Mouse (Mus musculus): ENCODE data around the gene Clip3. TPM values are rescaled to one million over a fixed set of nuclear protein-coding genes. Genes with fewer than 3 reads are reported as not detected.

Clip3 gene
- polyA plus RNA-seq, 2 experiments, result 0.86 to 1.0 TPM

GRCm38 (mm10) chr7:30265935-30266334 is 25.6 kb upstream of the Clip3 start:
- H3K9ac ChIP-seq (replicated peaks), result no peak overlapping the region
- no peaks in the 10 kb centered on the region for H3K27me3 ChIP-seq (ENCODE audit: control insufficient read depth, insufficient read depth, low read length)
- no peak overlapping the region for H3K4me3 ChIP-seq (ENCODE audit: insufficient read depth in 1 of 2, low read depth in 2 of 2, low read length in 2 of 2)
- DNase-seq (ENCODE audit: low read depth in 3 of 3, low spot score in 3 of 3) (no peak), ATAC-seq (ENCODE audit: insufficient read depth) (no peak)
- H3K4me2 ChIP-seq (ENCODE audit: low read depth), result no peak overlapping the region
- peaks cover 9% of the 10 kb centered on the region for H3K36me3 ChIP-seq (replicated peaks; ENCODE audit: control insufficient read depth, insufficient read depth, low read depth)
- no peaks in the 10 kb centered on the region for H3K4me1 ChIP-seq (replicated peaks; ENCODE audit: control insufficient read depth in 2 of 2, insufficient read depth in 2 of 2, low read length in 1 of 2)
- H3K27ac ChIP-seq, result no peak overlapping the region
- TF ChIP-seq EP300 (IDR thresholded peaks at IDR 0.05; ENCODE audit: low read depth), result no peak
- no peak for TF ChIP-seq CTCF (IDR thresholded peaks at IDR 0.05; ENCODE audit: low read depth)
- no peaks in the 10 kb centered on the region for H3K9me3 ChIP-seq (ENCODE audit: control insufficient read depth, low read length)
- 77% methylated on average over 7 of the region's 7 CpGs for WGBS (ENCODE audit: insufficient replicate concordance)

DNA sequence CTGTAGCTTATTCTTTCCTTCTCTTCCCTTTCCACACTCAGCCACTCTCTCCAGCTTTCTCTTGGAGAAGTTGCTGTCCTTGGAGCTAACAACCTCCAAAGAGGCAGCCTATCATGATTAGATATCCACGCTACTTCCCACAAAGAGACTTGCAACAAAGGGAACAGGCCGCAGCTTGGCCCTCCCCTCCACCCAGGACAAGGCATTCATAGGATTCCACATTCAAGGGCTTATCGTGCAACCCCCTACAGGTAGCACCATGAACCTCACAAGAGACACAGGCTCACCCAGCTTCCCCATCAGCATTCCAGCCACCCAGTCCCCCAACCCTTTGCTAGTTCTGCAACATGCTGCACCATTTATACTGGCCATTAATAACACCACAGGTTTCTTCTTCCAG is 24.7 kb upstream of the Clip3 start:
- no peak overlapping the region for H3K4me2 ChIP-seq (ENCODE audit: low read depth)
- WGBS (ENCODE audit: insufficient replicate concordance), result 81% methylated on average over 3 of the region's 3 CpGs
- peaks cover 9% of the 10 kb centered on the region for H3K36me3 ChIP-seq (replicated peaks; ENCODE audit: control insufficient read depth, insufficient read depth, low read depth)
- H3K9me3 ChIP-seq (ENCODE audit: control insufficient read depth, low read length), result no peaks in the 10 kb centered on the region
- H3K9ac ChIP-seq (replicated peaks), result no peak overlapping the region
- H3K4me1 ChIP-seq (replicated peaks; ENCODE audit: control insufficient read depth in 2 of 2, insufficient read depth in 2 of 2, low read length in 1 of 2), result no peaks in the 10 kb centered on the region
- H3K27me3 ChIP-seq (ENCODE audit: control insufficient read depth, insufficient read depth, low read length), result no peaks in the 10 kb centered on the region
- no peak for DNase-seq (ENCODE audit: low read depth in 3 of 3, low spot score in 3 of 3)
- H3K27ac ChIP-seq, result no peak overlapping the region
- TF ChIP-seq EP300 (IDR thresholded peaks at IDR 0.05; ENCODE audit: low read depth) (no peak), CTCF (IDR thresholded peaks at IDR 0.05; ENCODE audit: low read depth) (no peak)
- ATAC-seq (ENCODE audit: insufficient read depth), result no peak
- H3K4me3 ChIP-seq (ENCODE audit: insufficient read depth in 1 of 2, low read depth in 2 of 2, low read length in 2 of 2), result no peak overlapping the region

- 79% methylated on average over 4 of the region's 4 CpGs for WGBS (ENCODE audit: insufficient replicate concordance)
- Histone ChIP-seq H3K9me3 (ENCODE audit: control insufficient read depth, low read length) (no peaks in the 10 kb centered on the region), H3K27me3 (ENCODE audit: control insufficient read depth, insufficient read depth, low read length) (no peaks in the 10 kb centered on the region), H3K4me3 (ENCODE audit: insufficient read depth in 1 of 2, low read depth in 2 of 2, low read length in 2 of 2) (no peak overlapping the region), H3K36me3 (replicated peaks; ENCODE audit: control insufficient read depth, insufficient read depth, low read depth) (peaks cover 4% of the 10 kb centered on the region), H3K27ac (no peak overlapping the region), H3K4me2 (ENCODE audit: low read depth) (no peak overlapping the region), H3K9ac (replicated peaks) (no peak overlapping the region), H3K4me1 (replicated peaks; ENCODE audit: control insufficient read depth in 2 of 2, insufficient read depth in 2 of 2, low read length in 1 of 2) (no peaks in the 10 kb centered on the region)
- ATAC-seq (ENCODE audit: insufficient read depth) (no peak), DNase-seq (ENCODE audit: low read depth in 3 of 3, low spot score in 3 of 3) (no peak)
- TF ChIP-seq EP300 (IDR thresholded peaks at IDR 0.05; ENCODE audit: low read depth) (no peak), CTCF (IDR thresholded peaks at IDR 0.05; ENCODE audit: low read depth) (no peak)
Observed at GRCm38 (mm10) chr7:30269641-30270040, 21.9 kb upstream of the Clip3 start.

DNA sequence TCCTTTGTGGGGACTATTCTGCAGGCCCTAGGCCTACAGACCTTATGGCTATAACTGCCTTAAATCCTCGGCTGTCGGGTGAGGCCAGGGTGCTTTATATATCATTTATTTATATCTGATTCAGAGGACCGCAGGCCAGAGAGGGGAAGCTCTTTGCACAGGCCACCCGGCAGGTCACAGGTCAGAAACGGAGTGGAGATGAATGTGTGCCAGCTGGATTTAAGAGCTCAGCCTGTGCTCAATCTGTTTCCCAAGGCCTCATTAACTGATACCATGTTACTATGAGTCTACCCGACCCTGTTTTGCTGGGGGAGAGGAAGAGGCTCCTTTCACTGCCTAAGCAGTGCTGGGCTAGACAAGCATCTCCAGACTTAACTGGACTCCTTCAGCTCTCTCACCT is 17.1 kb upstream of the Clip3 start:
- no peaks in the 10 kb centered on the region for H3K27me3 ChIP-seq (ENCODE audit: control insufficient read depth, insufficient read depth, low read length)
- TF ChIP-seq EP300 (IDR thresholded peaks at IDR 0.05; ENCODE audit: low read depth) (no peak), CTCF (IDR thresholded peaks at IDR 0.05; ENCODE audit: low read depth) (no peak)
- H3K27ac ChIP-seq, result no peak overlapping the region
- H3K4me2 ChIP-seq (ENCODE audit: low read depth), result no peak overlapping the region
- H3K4me3 ChIP-seq (ENCODE audit: insufficient read depth in 1 of 2, low read depth in 2 of 2, low read length in 2 of 2), result no peak overlapping the region
- H3K36me3 ChIP-seq (replicated peaks; ENCODE audit: control insufficient read depth, insufficient read depth, low read depth), result no peaks in the 10 kb centered on the region; the same call in 1 of the 2 replicates
- 74% methylated on average over 6 of the region's 6 CpGs for WGBS (ENCODE audit: insufficient replicate concordance)
- no peak overlapping the region for H3K9ac ChIP-seq (replicated peaks)
- H3K4me1 ChIP-seq (replicated peaks; ENCODE audit: control insufficient read depth in 2 of 2, insufficient read depth in 2 of 2, low read length in 1 of 2), result 0 out of 4 replicates have a peak, but pooled peaks cover 2% of the 10 kb centered on the region in 2 experiments
- DNase-seq (ENCODE audit: low read depth in 3 of 3, low spot score in 3 of 3) (no peak), ATAC-seq (ENCODE audit: insufficient read depth) (no peak)
- no peaks in the 10 kb centered on the region for H3K9me3 ChIP-seq (ENCODE audit: control insufficient read depth, low read length)

DNA sequence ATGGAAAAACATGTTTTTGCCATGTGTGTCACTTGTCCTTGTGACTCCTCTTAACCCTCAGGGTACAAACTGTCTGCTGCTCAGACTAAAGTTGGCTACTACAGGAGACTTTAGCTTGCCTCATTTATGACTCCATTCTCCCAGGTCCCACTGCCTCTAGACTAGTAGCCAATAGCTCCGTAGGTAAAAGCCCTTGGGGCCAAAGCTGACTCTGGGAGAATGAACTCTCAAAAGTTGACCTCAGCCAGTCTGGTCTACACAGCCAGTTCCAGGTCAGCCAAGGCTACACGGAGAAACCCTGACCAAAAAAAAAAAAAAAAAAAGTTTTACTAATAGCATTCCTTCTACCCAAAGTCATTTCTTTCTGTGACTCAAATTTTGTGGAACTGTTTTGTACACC is 12.6 kb upstream of the Clip3 start:
- no peaks in the 10 kb centered on the region for H3K36me3 ChIP-seq (replicated peaks; ENCODE audit: control insufficient read depth, insufficient read depth, low read depth)
- no peaks in the 10 kb centered on the region for H3K27me3 ChIP-seq (ENCODE audit: control insufficient read depth, insufficient read depth, low read length)
- H3K9me3 ChIP-seq (ENCODE audit: control insufficient read depth, low read length), result no peaks in the 10 kb centered on the region
- peak overlapping the region; percentile 85 for H3K4me2 ChIP-seq (ENCODE audit: low read depth)
- 58% methylated on average over 2 of the region's 2 CpGs for WGBS (ENCODE audit: insufficient replicate concordance)
- peak overlapping the region; percentile 16 for H3K9ac ChIP-seq (replicated peaks)
- no peak for DNase-seq (ENCODE audit: low read depth in 3 of 3, low spot score in 3 of 3)
- TF ChIP-seq EP300 (IDR thresholded peaks at IDR 0.05; ENCODE audit: low read depth), result no peak
- peak overlapping the region in 1 of 2 experiments; percentile 78; a peak in 3 of 4 replicates for H3K4me3 ChIP-seq (ENCODE audit: insufficient read depth in 1 of 2, low read depth in 2 of 2, low read length in 2 of 2)
- no peak overlapping the region for H3K27ac ChIP-seq
- peaks cover 2 to 10% of the 10 kb centered on the region in 2 experiments; a peak in 3 of 4 replicates for H3K4me1 ChIP-seq (replicated peaks; ENCODE audit: control insufficient read depth in 2 of 2, insufficient read depth in 2 of 2, low read length in 1 of 2)
- no peak for ATAC-seq (ENCODE audit: insufficient read depth)
